Mouse (Mus musculus) MEL (cell line): ENCODE measurements at regions not wholly inside any gene's neighbourhood (a gene's known extent, or its start where the extent isn't known, plus 50 kb on each side); places are given as distances from the start of the nearest gene placed in this dataset.

Experiments used
- DNase-seq: peaks from one replicate; pipeline ENCODE4 v3.0.0; 2011; ENCODE audit warnings: low read depth, low spot score
- H3K27ac ChIP-seq: 2 replicates; pipeline ENCODE4 v1.5.1; 2012; ENCODE audit warnings: low read depth, mild to moderate bottlenecking, control low read depth, low read length, moderate library complexity; ENCODE audit not compliant: control insufficient read depth
- H3K27me3 ChIP-seq, 2 experiments: fragments of 150-350 bp in 1 of 2; sonication (generic) in 1 of 2; 2 replicates each; pipeline ENCODE4 v1.6.1; 2012; ENCODE audit warnings: low read length in 2 of 2, mild to moderate bottlenecking in 2 of 2, improper control_type of control experiment in 1 of 2, moderate library complexity in 1 of 2; ENCODE audit not compliant: insufficient read depth in 2 of 2, control insufficient read depth in 1 of 2
- H3K36me3 ChIP-seq, 2 experiments: 2 replicates each; pipeline ENCODE4 v1.6.1; 2012 to 2014; ENCODE audit warnings: low read length in 2 of 2, improper control_type of control experiment in 1 of 2, inconsistent platforms in 1 of 2, mild to moderate bottlenecking in 1 of 2; ENCODE audit not compliant: insufficient read depth in 2 of 2, control insufficient read depth in 1 of 2
- H3K4me1 ChIP-seq, 2 experiments: fragments of 150-350 bp in 1 of 2; sonication (generic) in 1 of 2; 2 replicates each; pipeline ENCODE4 v1.6.1; 2012; ENCODE audit warnings: low read length in 2 of 2, improper control_type of control experiment in 1 of 2, mild to moderate bottlenecking in 1 of 2; ENCODE audit not compliant: insufficient read depth in 2 of 2, control insufficient read depth in 1 of 2
- H3K4me3 ChIP-seq, 2 experiments: fragments of 150-350 bp in 1 of 2; sonication (generic) in 1 of 2; 2 replicates each; pipeline ENCODE4 v1.5.1; 2012; ENCODE audit warnings: low read depth in 2 of 2, low read length in 2 of 2, mild to moderate bottlenecking in 2 of 2, moderate library complexity in 2 of 2, control low read depth in 1 of 2, improper control_type of control experiment in 1 of 2; ENCODE audit not compliant: control insufficient read depth in 1 of 2, insufficient read depth in 1 of 2
- H3K79me2 ChIP-seq: 2 replicates; pipeline ENCODE4 v1.6.1; 2012; ENCODE audit warnings: mild to moderate bottlenecking, low read length, moderate library complexity; ENCODE audit not compliant: control insufficient read depth, poor library complexity, insufficient read depth
- H3K9ac ChIP-seq: 2 replicates; pipeline ENCODE4 v1.6.1; 2012; ENCODE audit warnings: low read depth, mild to moderate bottlenecking, control low read depth, low read length, moderate library complexity; ENCODE audit not compliant: control insufficient read depth, poor library complexity, severe bottlenecking
- H3K9me3 ChIP-seq: fragments of 150-350 bp; sonication (generic); replicated peaks from 2 replicates; pipeline ENCODE4 v1.6.1; 2012; ENCODE audit warnings: mild to moderate bottlenecking, low read length, improper control_type of control experiment, moderate library complexity; ENCODE audit not compliant: insufficient read depth
- BHLHE40 ChIP-seq: IDR thresholded peaks from 2 replicates; pipeline ENCODE4 v1.6.1; 2012; ENCODE audit warnings: low read depth, mild to moderate bottlenecking, inconsistent platforms, low read length, improper control_type of control experiment, borderline replicate concordance
- CTCF ChIP-seq, 3 experiments: IDR thresholded peaks in 2 of 3; conservative IDR thresholded peaks in 1 of 3; 2 replicates each; pipeline ENCODE4 v1.5.1; 2011 to 2012; ENCODE audit warnings: low read length in 3 of 3, low read depth in 2 of 3, mild to moderate bottlenecking in 2 of 3, improper control_type of control experiment in 1 of 3, inconsistent platforms in 1 of 3, mixed read lengths in 1 of 3, moderate library complexity in 1 of 3; ENCODE audit not compliant: control insufficient read depth in 1 of 3, insufficient read depth in 1 of 3, poor library complexity in 1 of 3, severe bottlenecking in 1 of 3
- ELF1 ChIP-seq: IDR thresholded peaks from 2 replicates; pipeline ENCODE4 v1.6.1; 2014; ENCODE audit warnings: low read depth, mild to moderate bottlenecking, inconsistent platforms, low read length, improper control_type of control experiment, moderate library complexity
- ETS1 ChIP-seq: IDR thresholded peaks from 2 replicates; pipeline ENCODE4 v1.6.1; 2012; ENCODE audit warnings: low read depth, mild to moderate bottlenecking, inconsistent platforms, low read length, improper control_type of control experiment, moderate library complexity
- GATA1 ChIP-seq: IDR thresholded peaks from 2 replicates; pipeline ENCODE4 v1.6.1; 2011; ENCODE audit warnings: low read depth, low read length, improper control_type of control experiment
- JUND ChIP-seq: IDR thresholded peaks from 2 replicates; pipeline ENCODE4 v1.6.1; 2011; ENCODE audit warnings: low read depth, mild to moderate bottlenecking, improper control_type of control experiment, low read length
- MAFK ChIP-seq: IDR thresholded peaks from 2 replicates; pipeline ENCODE4 v1.6.1; 2011; ENCODE audit warnings: low read depth, mild to moderate bottlenecking, low read length, improper control_type of control experiment, borderline replicate concordance
- MAX ChIP-seq: IDR thresholded peaks from 2 replicates; pipeline ENCODE4 v1.6.1; 2011; ENCODE audit warnings: low read length, improper control_type of control experiment
- MEF2A ChIP-seq: IDR thresholded peaks from 2 replicates; pipeline ENCODE4 v1.6.1; 2014; ENCODE audit warnings: low read depth, mild to moderate bottlenecking, inconsistent platforms, low read length, improper control_type of control experiment; ENCODE audit not compliant: poor library complexity, insufficient replicate concordance, severe bottlenecking; ENCODE audit errors: extremely low read depth
- MXI1 ChIP-seq: IDR thresholded peaks from 2 replicates; pipeline ENCODE4 v1.6.1; 2011; ENCODE audit warnings: mild to moderate bottlenecking, low read depth, low read length, improper control_type of control experiment
- MYC ChIP-seq: IDR thresholded peaks from 2 replicates; pipeline ENCODE4 v1.6.1; 2011; ENCODE audit warnings: low read depth, mild to moderate bottlenecking, low read length, improper control_type of control experiment, moderate library complexity
- NELFE ChIP-seq: IDR thresholded peaks from 2 replicates; pipeline ENCODE4 v1.6.1; 2011; ENCODE audit warnings: low read depth, low read length, improper control_type of control experiment
- POLR2AphosphoS2 ChIP-seq: IDR thresholded peaks from 2 replicates; pipeline ENCODE4 v1.6.1; 2011; ENCODE audit warnings: low read length, improper control_type of control experiment
- RAD21 ChIP-seq: IDR thresholded peaks from 2 replicates; pipeline ENCODE4 v1.6.1; 2011; ENCODE audit warnings: mild to moderate bottlenecking, low read depth, low read length, improper control_type of control experiment
- RCOR1 ChIP-seq: IDR thresholded peaks from 2 replicates; pipeline ENCODE4 v1.6.1; 2012; ENCODE audit warnings: low read depth, mild to moderate bottlenecking, inconsistent platforms, low read length, improper control_type of control experiment
- SMC3 ChIP-seq: IDR thresholded peaks from 2 replicates; pipeline ENCODE4 v1.6.1; 2011; ENCODE audit warnings: low read depth, low read length, improper control_type of control experiment
- TAL1 ChIP-seq: IDR thresholded peaks from 2 replicates; pipeline ENCODE4 v1.6.1; 2012; ENCODE audit warnings: mild to moderate bottlenecking, inconsistent platforms, low read length, moderate library complexity, mixed read lengths
- TBP ChIP-seq: IDR thresholded peaks from 2 replicates; pipeline ENCODE4 v1.8.0; 2011; ENCODE audit warnings: low read depth, low read length, improper control_type of control experiment
- UBTF ChIP-seq: IDR thresholded peaks from 2 replicates; pipeline ENCODE4 v1.6.1; 2012; ENCODE audit warnings: low read depth, mild to moderate bottlenecking, inconsistent platforms, low read length, improper control_type of control experiment, moderate library complexity, borderline replicate concordance; ENCODE audit not compliant: insufficient read depth
- USF2 ChIP-seq, 2 experiments: IDR thresholded peaks; 2 replicates each; pipeline ENCODE4 v1.6.1; 2011 to 2012; ENCODE audit warnings: improper control_type of control experiment in 2 of 2, low read length in 2 of 2, borderline replicate concordance in 1 of 2, inconsistent platforms in 1 of 2, low read depth in 1 of 2, mild to moderate bottlenecking in 1 of 2; ENCODE audit not compliant: insufficient read depth in 1 of 2
- ZC3H11A ChIP-seq: IDR thresholded peaks from 2 replicates; pipeline ENCODE4 v1.6.1; 2012; ENCODE audit warnings: low read depth, mild to moderate bottlenecking, inconsistent platforms, low read length, improper control_type of control experiment
- ZKSCAN1 ChIP-seq: IDR thresholded peaks from 2 replicates; pipeline ENCODE4 v1.6.1; 2012; ENCODE audit warnings: low read depth, mild to moderate bottlenecking, inconsistent platforms, low read length, improper control_type of control experiment, moderate library complexity
- ZNF384 ChIP-seq: IDR thresholded peaks from 2 replicates; pipeline ENCODE4 v1.6.1; 2012; ENCODE audit warnings: low read depth, mild to moderate bottlenecking, inconsistent platforms, low read length, improper control_type of control experiment

DNA sequence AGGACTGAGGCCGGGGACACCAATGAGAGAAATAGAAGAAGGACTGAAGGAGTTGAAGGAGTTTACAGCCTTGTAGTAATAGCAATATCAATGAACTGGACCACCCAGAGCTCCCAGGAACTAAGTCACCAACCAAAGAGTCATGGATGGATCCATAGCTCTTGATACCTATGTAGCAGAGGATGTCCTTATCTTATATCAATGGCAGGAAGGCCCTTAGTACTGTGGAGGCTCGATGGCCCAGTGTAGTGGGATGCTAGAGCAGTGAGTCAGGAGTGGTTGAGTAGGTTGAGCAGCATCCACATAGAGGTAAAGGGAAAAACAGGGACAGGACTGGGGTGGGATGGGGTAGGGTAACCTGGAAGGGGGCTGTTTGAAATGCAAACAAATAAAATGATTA, 1081.6 kb upstream of the Arrdc3 start:
- TF ChIP-seq MAFK (no peak), CTCF (IDR thresholded peaks at IDR 0.05 in 2 of 3, conservative IDR thresholded peaks at IDR 0.05 in 1 of 3; ENCODE audit: control insufficient read depth in 1 of 3, insufficient read depth in 1 of 3, low read depth in 2 of 3, low read length in 3 of 3, poor library complexity in 1 of 3, severe bottlenecking in 1 of 3) (no peak), SMC3 (no peak), TAL1 (no peak), POLR2AphosphoS2 (no peak), UBTF (no peak), RAD21 (no peak), NELFE (no peak), ZNF384 (no peak), ELF1 (no peak), ZKSCAN1 (no peak), ZC3H11A (no peak)
- Histone ChIP-seq H3K4me1 (no peaks in the 10 kb centered on the region), H3K4me3 (no peak overlapping the region), H3K79me2 (no peaks in the 10 kb centered on the region), H3K9me3 (no peaks in the 10 kb centered on the region), H3K9ac (no peak overlapping the region), H3K27ac (no peak overlapping the region), H3K27me3 (no peaks in the 10 kb centered on the region), H3K36me3 (no peaks in the 10 kb centered on the region)
- DNase-seq: no peak

DNA sequence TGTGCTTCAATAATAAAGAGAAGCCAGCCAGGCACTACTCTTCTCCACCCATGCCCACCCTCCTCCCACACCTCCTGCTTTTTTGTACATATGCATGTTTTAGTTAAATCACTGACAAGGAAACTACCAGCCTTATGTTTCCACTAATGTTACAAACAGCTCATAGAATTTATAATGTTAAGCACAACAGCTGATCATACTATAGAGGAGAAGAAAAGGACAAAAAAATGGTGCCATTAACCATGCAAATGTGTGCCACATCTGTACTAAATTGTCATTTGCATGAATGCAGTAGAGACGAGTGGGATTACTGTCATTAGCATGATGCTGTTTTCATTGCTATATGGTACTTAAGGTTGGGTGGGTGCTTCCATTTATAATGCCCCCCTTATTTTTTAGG, 1047.6 kb upstream of the Arrdc3 start:
- Histone ChIP-seq H3K9me3 (no peaks in the 10 kb centered on the region), H3K4me3 (no peak overlapping the region), H3K27ac (no peak overlapping the region), H3K79me2 (no peaks in the 10 kb centered on the region)
- DNase-seq: no peak
- TF ChIP-seq TAL1: no peak
- no peak for TF ChIP-seq ZNF384
- TF ChIP-seq USF2 (IDR thresholded peaks at IDR 0.05; ENCODE audit: borderline replicate concordance in 1 of 2, insufficient read depth in 1 of 2, low read depth in 1 of 2, low read length in 2 of 2): no peak
- TF ChIP-seq JUND: no peak
- TF ChIP-seq MEF2A: no peak
- TF ChIP-seq GATA1: no peak
- TF ChIP-seq MYC: no peak
- TF ChIP-seq MXI1: no peak
- TF ChIP-seq UBTF: no peak
- no peak for TF ChIP-seq BHLHE40
- TF ChIP-seq TBP: no peak
- no peak for TF ChIP-seq ETS1
- TF ChIP-seq RCOR1: no peak
- no peak for TF ChIP-seq MAX
- TF ChIP-seq, all 39 proteins: peak for 0
- no peaks in the 10 kb centered on the region for H3K27me3 ChIP-seq
- H3K36me3 ChIP-seq: no peaks in the 10 kb centered on the region
- no peak overlapping the region for H3K9ac ChIP-seq
- no peaks in the 10 kb centered on the region for H3K4me1 ChIP-seq
